Mouse (Mus musculus): ENCODE results near the gene Fkbp1a.

The Fkbp1a gene

GRCm38 (mm10) chr2:151542323-151543062, at the start of gene Fkbp1a:
TSS of gene Fkbp1a (plus strand) at chr2:151542483.
- peak; percentile 96 for DNase-seq (ENCODE audit: low read depth, low spot score)

DNA sequence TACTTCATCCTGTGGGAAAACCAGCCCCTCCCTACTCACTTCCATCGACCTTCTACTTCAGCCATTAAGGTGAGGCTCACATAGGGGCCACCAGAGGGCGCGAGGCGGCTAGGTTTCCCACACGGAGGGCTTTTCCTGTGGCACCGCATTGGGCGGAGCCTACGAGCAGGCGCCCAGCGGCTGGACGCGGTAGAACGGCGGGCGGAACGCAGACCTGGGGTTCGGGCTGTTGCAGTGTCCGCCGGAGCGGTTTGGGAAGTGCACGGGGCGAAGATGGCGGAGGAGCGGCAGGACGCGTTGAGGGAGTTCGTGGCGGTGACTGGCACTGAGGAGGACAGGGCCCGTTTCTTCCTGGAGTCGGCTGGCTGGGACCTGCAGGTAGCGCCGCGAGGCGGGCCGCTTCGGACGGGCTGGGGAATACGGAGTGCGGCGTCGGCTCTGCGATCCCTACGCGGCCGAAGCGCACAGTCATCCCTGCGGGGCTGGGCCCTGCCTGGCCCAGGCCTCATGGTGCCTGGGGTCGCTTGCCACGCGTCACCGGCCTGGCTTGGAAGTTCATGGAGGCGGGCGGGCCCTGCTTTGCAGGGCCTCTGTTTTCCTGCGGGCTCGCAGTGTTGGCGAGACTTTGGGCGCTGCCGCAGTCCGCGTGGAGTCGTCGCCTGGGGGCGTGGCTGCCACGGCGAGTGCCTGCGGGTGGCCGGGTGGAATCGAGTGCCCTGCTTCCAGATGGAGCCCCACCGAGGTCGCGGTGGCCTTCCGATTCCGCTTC, 48.1 kb upstream of the Fkbp1a start, which contains the start of gene Nsfl1c:
Gene Nsfl1c (plus strand): TSS at position 148 of the 769 bp plus-strand sequence.
- DNase-seq (ENCODE audit: low read depth, low spot score): peak; percentile 98

DNA sequence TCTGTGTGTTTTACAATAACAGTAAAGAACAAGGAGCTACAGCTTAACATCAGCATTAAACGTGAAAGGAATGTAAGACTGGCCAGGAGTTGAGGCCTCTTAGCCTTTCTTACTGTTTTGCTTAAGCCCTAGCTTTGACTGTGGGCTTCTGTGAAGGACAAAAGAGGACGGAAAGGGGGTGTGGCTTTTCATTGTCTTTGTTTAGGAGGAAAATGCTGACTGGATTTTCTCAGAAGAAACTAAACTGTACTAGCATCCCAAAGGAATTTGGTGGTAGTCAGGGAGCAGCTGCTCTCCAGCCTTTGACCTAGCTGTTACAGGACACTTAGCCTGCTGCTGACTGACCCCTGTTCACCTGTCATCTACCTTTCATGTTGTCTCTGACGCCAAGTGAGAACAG, 43.9 kb upstream of the Fkbp1a start:
- DNase-seq (ENCODE audit: low read depth, low spot score): no peak

DNA sequence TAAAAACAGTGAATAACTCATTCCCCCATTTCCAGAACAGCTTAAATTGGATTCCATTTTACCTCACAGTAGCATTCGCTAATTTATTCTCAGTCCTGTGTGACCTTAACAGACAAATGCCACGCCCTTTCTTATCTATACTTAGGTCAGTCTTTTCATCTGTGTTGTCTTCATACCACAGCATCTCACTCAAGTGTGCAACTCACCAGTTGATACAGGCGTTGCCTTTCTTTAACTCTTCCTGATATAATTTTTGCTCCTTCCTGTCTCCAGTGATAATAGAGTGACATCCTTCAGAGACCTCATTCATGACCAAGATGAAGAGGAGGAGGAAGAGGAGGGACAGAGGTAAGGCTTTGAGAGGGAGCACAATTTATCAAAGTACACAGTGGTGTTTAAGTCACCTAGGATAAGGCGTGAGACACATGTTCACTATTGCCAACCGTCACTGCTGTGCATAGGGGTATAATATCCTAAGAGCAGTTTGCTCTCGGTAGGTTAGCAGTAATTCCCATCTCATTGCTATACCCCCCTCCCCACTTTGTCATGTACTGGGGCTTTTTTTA, 41.8 kb upstream of the Fkbp1a start:
- no peak for DNase-seq (ENCODE audit: low read depth, low spot score)

- DNase-seq (ENCODE audit: low read depth, low spot score): no peak
These were observed 38.1 kb upstream of the Fkbp1a start for GRCm38 (mm10) chr2:151504226-151504625.

DNA sequence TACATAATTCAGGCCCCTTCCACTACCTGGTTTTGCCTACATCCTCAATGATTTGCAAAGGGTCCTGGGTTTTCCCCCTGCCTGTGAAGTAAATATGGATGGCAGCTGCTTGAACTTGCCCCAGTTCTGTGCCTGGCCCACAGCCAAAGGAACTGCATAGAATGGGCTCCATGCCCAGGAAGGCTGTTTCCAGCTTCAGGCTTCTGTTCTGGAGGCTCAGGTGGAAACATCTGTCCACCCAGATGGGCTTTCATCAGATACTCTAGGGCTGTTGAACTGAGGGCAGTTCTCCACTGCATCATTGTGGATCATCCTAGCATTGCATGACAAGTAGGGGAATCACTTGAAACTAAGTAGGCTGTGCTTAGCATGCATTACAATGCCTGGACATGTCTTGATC, 30.1 kb upstream of the Fkbp1a start:
- DNase-seq (ENCODE audit: low read depth, low spot score): no peak

- DNase-seq (ENCODE audit: low read depth, low spot score): no peak
These were observed 28.6 kb upstream of the Fkbp1a start for GRCm38 (mm10) chr2:151513525-151514285.

DNA sequence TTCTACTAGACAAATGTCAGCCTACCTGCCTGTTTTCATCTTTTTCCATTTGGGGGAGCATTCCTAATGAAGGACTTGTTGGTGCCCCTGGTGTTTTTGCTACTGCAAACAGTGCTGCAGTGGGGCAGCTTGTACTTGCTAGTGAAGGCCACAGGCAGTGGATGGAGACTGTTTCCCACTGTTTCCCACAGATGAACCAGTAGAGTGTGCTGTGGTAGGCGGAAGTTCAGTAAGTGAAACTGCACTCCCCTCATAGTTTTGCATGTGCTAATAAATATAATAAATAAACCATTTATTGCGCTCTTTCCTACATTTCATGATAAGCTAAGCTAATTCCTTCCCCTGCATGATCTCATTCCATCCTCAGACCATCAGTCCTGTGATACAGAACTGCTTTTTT, 23.3 kb upstream of the Fkbp1a start:
- DNase-seq (ENCODE audit: low read depth, low spot score): no peak

DNA sequence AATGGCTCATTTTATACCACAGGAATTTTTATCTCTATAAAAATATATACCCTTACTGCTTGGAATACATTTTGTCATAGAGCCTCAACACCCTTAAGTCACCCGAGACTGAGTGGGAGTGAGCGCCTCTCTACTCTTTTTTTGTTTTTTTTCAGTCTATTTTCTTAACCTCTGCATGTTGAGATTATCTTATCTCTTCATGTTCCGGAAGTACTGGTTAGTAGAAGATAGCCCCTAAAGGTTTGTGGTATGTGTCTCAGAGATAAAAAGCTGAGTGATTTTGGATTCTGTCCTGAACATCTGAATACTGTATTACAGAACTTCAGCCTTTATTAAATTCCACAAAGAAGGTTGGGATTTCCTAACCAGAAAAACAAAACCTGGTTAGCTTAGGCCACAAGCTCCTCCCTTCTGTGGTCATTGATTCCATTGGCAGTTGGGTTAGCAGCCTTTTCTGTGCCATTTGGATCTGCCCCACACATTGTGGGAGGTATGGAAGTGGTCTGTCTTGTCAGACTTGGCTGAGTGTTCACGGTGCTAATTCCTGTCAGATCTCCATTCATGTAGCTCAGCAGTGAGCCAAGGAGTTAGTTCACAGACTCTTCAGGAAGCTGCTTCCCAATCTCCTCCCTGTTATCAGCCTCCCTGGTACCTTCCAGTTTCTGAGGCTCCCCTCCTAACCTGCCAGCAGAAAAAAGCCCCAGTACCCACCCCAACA, 17.8 kb upstream of the Fkbp1a start:
- no peak for DNase-seq (ENCODE audit: low read depth, low spot score)

GRCm38 (mm10) chr2:151525520-151525919, 16.8 kb upstream of the Fkbp1a start:
- no peak for DNase-seq (ENCODE audit: low read depth, low spot score)

GRCm38 (mm10) chr2:151528066-151528465, 14.2 kb upstream of the Fkbp1a start:
- no peak for DNase-seq (ENCODE audit: low read depth, low spot score)

- DNase-seq (ENCODE audit: low read depth, low spot score): no peak
These were observed 13.1 kb upstream of the Fkbp1a start for GRCm38 (mm10) chr2:151529169-151529568.

DNA sequence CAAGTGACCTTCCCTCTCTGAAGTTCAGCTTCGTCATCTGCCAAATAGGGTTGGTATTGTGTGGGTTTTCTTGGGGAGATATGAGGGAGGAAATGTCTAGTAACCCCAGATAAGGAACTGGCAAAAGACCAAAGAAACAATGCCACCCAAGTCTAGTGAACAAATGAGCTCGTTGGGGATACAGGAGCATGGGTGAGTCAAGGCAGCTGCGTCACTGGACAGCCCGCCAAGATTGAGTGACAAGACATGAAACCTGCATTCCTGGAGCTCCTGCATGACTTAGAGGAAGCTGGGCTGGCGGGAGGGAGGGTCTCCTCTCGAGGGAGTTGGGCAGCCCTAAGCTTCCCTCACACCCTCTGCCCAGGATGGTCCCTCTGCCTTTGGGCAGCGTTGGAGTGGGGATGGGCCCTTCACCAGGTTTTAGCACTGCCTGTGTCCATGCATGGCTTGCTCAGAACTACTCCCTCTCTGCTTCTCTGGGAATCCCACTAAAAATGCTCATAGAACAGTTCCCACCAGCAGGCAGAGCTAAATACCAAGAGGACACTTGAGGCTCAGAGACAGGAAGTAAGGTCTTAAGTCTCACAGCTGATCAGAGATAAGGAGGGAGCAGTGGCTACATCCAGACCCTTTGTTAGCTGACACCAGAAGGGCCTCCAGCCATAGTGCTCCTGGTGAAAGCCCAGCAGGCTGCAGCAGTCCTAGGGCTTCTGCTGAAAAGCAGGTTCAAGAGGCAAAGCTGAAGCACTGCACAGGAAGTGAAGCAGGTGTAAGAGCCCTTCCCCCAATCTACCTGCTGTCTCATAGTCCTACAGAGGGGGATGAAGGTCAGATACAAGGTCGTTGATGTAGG, 11.7 kb upstream of the Fkbp1a start:
- no peak for DNase-seq (ENCODE audit: low read depth, low spot score)

DNA sequence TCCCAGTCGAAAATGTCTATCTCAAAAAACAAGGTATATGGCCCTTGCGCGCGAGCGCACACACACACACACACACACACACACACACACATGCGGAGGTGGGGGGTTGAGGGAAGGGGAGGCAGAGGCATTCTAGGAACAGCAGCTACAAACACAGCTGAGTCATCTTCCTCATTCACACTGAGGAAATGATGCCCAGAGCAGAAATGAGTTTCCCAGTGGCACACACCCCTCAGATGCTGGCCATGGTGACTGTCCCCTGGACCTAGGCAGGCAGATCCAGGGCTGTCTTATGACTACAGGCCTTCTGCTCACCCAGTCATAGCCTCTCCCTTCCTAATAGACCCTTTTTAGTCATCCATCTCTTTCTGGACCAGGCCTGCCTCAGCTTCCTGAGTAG, 8.7 kb upstream of the Fkbp1a start:
- no peak for DNase-seq (ENCODE audit: low read depth, low spot score)

- DNase-seq (ENCODE audit: low read depth, low spot score): peak; percentile 27
These were observed 6.2 kb upstream of the Fkbp1a start for GRCm38 (mm10) chr2:151535961-151536617.

- DNase-seq (ENCODE audit: low read depth, low spot score): no peak
These were observed 5.7 kb upstream of the Fkbp1a start for GRCm38 (mm10) chr2:151536618-151536974.

DNA sequence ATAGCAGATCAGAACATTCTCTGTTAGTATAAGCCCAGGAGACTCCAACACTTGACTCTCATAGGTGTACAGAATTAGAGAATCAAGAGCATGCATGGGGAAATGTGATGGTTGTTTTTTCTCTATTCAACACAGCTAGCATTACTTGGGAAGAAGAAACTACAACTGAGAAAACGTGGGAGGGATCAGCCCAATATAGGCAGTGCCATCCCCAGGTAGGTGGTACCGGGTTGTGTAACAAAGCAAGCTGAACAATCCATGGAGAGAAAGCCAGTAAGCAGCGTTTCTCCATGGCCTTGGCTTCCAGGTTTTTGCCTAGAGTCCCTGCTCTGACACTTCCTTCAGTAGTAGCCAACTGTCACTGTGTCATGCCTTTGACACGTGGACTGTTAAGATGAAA, 3.6 kb upstream of the Fkbp1a start:
- no peak for DNase-seq (ENCODE audit: low read depth, low spot score)

GRCm38 (mm10) chr2:151543063-151543895, 996 bp downstream of the Fkbp1a start:
- peak; percentile 75 for DNase-seq (ENCODE audit: low read depth, low spot score)

GRCm38 (mm10) chr2:151544673-151545072, 2.4 kb downstream of the Fkbp1a start:
- no peak for DNase-seq (ENCODE audit: low read depth, low spot score)

Data from mesoderm, embryonic 11.5 days (tissue).